Mouse (Mus musculus) adrenal gland (tissue): ENCODE measurements at regions not wholly inside any gene's neighbourhood (a gene's known extent, or its start where the extent isn't known, plus 50 kb on each side); places are given as distances from the start of the nearest gene placed in this dataset.

Source experiments
- intact Hi-C: fragments of 180-260 bp; cut with DNase I; formaldehyde crosslinking; loops from one replicate; pipeline ENCODE4 v1.15.1; 2025

GRCm38 (mm10) chr7:67462591-67462990 lies 89.9 kb upstream of the Mef2a start:
- intact Hi-C loops = loop anchor here (5.0 kb wide), 1 partner anchor 90 kb away; the partner anchor contains the start of gene Mef2a

DNA sequence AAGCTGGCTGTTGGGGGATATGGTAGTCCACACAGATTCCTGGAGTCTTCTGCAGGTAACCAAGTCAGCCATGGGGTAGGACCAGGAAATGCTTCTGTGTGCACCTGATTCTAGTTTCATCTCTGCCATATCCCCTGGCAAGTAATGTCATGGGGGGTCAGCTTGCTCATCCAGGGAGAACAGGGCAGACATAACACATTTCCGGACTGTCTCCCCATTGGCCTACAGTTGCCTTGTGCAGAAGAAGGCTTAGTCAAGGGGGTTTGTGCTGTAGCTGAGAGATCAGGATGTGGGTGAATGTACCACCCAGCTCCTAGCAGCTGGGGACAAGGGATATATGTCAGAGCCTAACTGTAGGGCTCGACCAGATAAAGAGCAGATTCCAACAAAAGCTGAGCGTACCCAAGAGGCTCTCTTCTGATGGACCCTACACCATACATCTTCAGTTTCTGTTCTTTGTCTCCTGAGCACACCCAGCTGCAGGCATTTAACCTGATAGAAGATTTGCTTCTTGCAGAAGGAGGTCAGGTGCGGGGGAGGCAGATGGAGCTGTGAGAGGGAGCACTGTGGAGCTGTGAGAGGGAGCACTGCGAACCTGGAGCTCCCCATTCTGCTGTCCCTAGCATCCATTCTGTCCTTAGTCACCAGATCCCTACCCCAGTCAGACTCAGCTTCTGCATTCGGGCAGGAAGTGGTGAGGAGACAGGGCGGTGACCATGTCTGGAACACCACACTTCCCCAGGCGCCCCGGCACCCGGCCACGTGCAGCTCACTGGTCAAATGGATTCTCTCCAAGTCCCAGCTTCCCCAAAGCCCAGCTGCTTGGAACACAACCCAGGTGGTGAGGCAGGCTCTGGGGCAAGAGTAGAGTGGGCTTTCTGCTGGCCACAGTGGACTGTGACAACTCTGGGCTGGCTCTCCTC lies 88.9 kb upstream of the Mef2a start:
- intact Hi-C loops = loop anchor here (5.0 kb wide), 1 partner anchor 89 kb away; the partner anchor contains the start of gene Mef2a

- intact Hi-C loops = loop anchor here (5.0 kb wide), 1 partner anchor 88 kb away; the partner anchor contains the start of gene Mef2a
These were observed 87.2 kb upstream of the Mef2a start for GRCm38 (mm10) chr7:67459810-67460209.

DNA sequence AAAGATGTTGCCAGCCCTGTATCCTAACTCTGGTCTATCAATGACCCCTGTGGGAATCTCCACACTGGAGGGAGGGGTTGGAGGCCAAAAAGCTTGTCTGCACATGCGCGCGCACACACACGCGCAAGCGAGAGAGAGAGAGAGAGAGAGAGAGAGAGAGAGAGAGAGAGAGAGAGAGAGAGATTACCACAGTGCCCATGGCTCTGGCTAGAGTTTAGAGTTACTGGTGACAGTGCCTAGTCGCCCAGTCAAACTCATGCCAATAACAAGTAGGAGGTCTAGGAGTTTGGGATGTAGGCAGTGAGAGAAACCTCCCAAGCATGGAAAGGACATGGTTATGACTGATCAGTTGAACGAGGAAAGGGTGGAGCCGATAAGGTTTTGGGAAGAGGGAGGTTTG lies 86.6 kb upstream of the Mef2a start:
- intact Hi-C loops = no loop called here

GRCm38 (mm10) chr7:67458640-67459039 lies 86.0 kb upstream of the Mef2a start:
- intact Hi-C loops = no loop called here

- intact Hi-C loops = no loop called here
These were observed 85.2 kb upstream of the Mef2a start for GRCm38 (mm10) chr7:67457898-67458297.

DNA sequence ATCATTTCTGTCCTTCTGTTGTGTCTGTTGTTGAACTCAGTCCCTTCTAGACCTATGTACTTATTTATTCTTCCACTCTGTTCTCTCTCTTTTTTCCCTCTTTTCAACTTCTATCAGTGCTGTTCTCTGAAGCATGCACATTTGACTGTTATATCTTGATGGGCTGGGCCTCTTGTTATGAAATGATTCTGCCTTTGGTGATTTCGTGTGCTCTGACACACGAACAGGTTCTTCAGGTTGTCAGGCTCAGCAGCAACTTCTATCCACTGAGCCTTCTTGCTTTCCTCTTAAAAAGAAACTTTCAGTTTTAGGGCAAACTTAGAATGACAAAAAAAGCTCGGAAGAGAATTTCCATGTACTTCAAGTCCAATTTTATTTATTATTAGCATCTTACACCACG lies 83.4 kb upstream of the Mef2a start:
- intact Hi-C loops = no loop called here

DNA sequence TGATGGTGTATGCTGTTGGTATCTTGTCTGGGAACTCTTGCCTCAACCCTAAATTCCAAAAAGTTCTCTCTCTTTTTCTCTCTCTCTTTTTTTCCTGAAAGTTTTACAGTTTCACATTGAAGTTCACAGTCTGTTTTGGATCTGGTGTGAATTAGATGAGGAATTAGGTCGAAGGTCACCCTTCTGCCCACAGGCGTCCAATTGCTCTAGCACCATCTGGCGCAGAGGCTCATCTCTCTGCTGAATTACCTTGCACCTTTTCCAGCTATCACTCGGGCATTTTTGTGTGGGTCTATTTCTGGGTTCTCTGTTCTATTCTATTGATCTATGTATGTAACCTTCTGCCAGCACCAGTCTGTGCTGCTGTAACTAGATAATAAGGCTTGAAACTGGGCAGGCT lies 81.8 kb upstream of the Mef2a start:
- intact Hi-C loops = no loop called here

DNA sequence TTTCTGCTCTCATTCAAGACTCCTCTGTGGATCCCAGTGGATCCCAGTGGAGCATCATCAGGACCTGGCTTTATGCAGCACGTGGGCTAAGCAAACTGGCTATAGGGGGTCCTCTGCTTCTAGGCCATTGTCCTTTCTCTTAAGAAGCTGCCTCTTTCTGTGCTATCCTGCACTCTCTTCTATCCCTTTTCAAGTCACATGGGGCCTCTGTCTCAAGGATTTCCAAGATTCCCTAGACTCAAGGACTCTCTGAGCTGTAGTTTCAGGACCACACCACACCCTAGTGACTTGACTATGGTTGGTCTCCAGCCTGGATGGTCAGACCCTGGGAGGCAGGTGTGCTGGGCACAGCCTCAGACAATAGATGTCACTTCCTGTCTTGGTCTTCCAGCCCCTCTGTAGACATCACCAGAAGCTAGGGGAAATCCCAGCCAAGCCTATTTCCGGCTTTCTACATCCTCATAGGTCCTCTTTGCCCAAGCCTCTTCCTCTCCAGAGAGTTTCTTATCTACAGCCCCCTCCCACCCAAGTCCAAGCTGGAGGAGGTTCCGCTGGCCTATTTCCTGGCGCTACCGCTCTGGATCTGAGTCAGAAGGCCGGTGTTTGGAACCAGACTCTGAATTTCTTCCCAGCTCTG lies 78.6 kb upstream of the Mef2a start:
- intact Hi-C loops = no loop called here

GRCm38 (mm10) chr7:67446606-67447005 lies 73.9 kb upstream of the Mef2a start:
- intact Hi-C loops = loop anchor here (5.0 kb wide), 1 partner anchor 74 kb away; the partner anchor contains the start of gene Mef2a

- intact Hi-C loops = loop anchor here (5.0 kb wide), 1 partner anchor 73 kb away; the partner anchor contains the start of gene Mef2a
These were observed 72.8 kb upstream of the Mef2a start for GRCm38 (mm10) chr7:67445203-67446041.

- intact Hi-C loops = no loop called here
These were observed 71.9 kb upstream of the Mef2a start for GRCm38 (mm10) chr7:67444523-67444942.

GRCm38 (mm10) chr7:67443666-67444065 lies 71.0 kb upstream of the Mef2a start:
- intact Hi-C loops = no loop called here

GRCm38 (mm10) chr7:67443001-67443555 lies 70.4 kb upstream of the Mef2a start:
- intact Hi-C loops = no loop called here

DNA sequence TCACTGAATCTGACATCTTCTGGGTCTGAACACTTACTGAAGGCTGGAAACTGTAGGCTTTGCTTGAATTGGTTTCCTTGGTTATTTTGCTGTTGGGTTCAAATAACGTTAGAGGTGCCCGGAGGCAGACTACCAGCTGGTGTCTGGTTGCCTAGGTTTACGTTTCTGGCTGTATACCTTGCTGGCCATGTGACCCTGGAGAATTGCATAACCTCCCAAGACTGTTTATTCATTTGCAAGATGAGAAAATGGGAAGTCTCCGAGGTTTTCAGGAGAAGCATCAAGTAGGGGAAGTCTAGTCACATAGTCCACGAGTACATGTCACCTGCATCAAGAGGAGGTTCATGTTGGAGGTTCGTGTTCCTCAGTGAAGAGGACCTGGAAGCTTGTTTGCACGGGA lies 69.6 kb upstream of the Mef2a start:
- intact Hi-C loops = no loop called here

- intact Hi-C loops = no loop called here
These were observed 68.1 kb upstream of the Mef2a start for GRCm38 (mm10) chr7:67440806-67441205.

DNA sequence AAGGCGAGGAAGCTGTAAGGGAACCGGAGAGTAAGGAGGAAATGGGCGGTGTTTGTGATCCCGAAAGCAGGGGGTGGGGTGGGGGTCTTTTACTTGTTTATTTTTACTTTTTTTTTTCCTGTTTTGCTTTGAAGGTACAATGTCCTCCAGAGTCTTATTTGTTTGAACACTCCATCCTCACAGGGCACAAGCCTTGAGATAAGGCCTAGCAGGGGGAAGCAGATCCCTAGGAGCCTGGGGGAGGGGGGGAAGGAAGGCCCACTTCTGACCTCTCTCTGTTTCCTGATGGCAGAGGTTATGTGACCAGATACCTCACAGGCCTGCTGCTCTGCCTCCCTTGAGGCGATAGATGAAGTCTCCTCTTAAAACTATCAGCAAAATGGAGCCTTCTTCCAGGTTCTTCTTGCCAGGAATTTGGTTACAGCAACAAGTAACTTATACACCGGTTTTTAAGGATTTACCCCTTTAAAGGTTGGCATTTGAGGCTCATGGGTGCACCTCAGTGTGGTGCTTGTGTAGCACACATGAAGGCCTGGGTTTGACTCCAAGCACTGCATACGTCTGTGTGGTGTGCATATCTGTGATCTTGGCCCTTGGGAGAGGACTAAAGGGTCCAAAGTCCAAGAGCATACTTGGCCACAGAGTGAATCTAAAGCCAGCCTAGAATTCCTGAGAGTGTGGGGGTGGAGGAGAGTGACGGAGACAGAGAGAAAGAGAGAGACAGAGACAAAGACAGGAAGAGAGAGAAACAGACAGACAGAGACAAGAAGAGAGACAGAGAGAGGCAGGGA lies 64.8 kb upstream of the Mef2a start:
- intact Hi-C loops = no loop called here

- intact Hi-C loops = no loop called here
These were observed 63.1 kb upstream of the Mef2a start for GRCm38 (mm10) chr7:67435643-67436339.

- intact Hi-C loops = no loop called here
These were observed 58.3 kb upstream of the Mef2a start for GRCm38 (mm10) chr7:67430987-67431386.

GRCm38 (mm10) chr7:67430041-67430440 lies 57.4 kb upstream of the Mef2a start:
- intact Hi-C loops = no loop called here
